Mouse (Mus musculus) spleen, adult 2 months (tissue): ENCODE measurements at regions not wholly inside any gene's neighbourhood (a gene's known extent, or its start where the extent isn't known, plus 50 kb on each side); places are given as distances from the start of the nearest gene placed in this dataset.

Experiments
- DNase-seq, 2 experiments: peaks; one replicate each; pipeline versions ENCODE4 v3.0.0 to v3.0.0-alpha.2; 2012 to 2021; ENCODE audit warnings: low spot score in 2 of 2, low read depth in 1 of 2
- H3K27ac ChIP-seq: fragments of 200-500 bp; 2 replicates; pipeline ENCODE4 v1.5.1; 2012; ENCODE audit warnings: low read length, inconsistent platforms; ENCODE audit not compliant: insufficient read depth
- H3K27me3 ChIP-seq: fragments of 200-500 bp; 2 replicates; pipeline ENCODE4 v1.6.1; 2012; ENCODE audit warnings: mild to moderate bottlenecking, moderate library complexity, low read length, inconsistent platforms; ENCODE audit not compliant: control insufficient read depth, insufficient read depth
- H3K36me3 ChIP-seq: fragments of 200-500 bp; 2 replicates; pipeline ENCODE4 v1.6.1; 2012; ENCODE audit warnings: mild to moderate bottlenecking, low read length, inconsistent platforms; ENCODE audit not compliant: control insufficient read depth, insufficient read depth
- H3K4me1 ChIP-seq: fragments of 200-500 bp; 2 replicates; pipeline ENCODE4 v1.6.1; 2011; ENCODE audit warnings: inconsistent platforms; ENCODE audit not compliant: control insufficient read depth, insufficient read depth, insufficient read length
- H3K4me3 ChIP-seq: fragments of 200-500 bp; 2 replicates; pipeline ENCODE4 v1.5.1; 2011; ENCODE audit warnings: mild to moderate bottlenecking, inconsistent platforms; ENCODE audit not compliant: insufficient read depth, insufficient read length; ENCODE audit errors: extremely low read depth
- CTCF ChIP-seq: fragments of 200-500 bp; IDR thresholded peaks from 2 replicates; pipeline ENCODE4 v1.5.1; 2011; ENCODE audit warnings: mild to moderate bottlenecking, inconsistent platforms; ENCODE audit not compliant: insufficient read depth, insufficient read length, insufficient replicate concordance; ENCODE audit errors: extremely low read depth
- POLR2A ChIP-seq: fragments of 200-500 bp; IDR thresholded peaks from 2 replicates; pipeline ENCODE4 v1.6.1; 2011; ENCODE audit warnings: low read depth, low read length, inconsistent platforms
- whole genome bisulfite sequencing: fragments of 180-500 bp; shearing (Covaris S2); methylation state at CpG from one replicate; pipeline ENCODE4 v1.1.7; 2018; 5-methylcytosine and 5-hydroxymethylcytosine counted together

DNA sequence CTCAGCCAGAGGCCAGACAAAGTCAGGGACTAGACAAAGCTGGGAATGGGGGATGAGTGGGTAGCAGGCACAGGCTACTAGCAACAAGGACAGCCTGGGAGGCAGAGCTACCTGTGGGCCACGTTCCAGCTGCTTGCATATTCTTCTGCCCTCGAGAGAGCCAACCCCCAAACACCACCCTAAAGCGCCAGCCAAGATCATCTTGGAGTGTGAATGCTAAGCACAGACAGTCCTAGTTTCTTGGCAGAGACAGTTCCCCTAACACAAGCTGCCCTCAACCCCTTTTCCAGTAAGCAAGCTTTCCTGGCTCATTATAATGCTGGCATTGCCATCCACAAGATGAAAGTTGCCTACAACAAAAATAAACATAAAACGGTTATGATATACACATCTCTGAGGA is 336.8 kb upstream of the Gm6657 start:
- Histone ChIP-seq H3K4me1 (no peaks in the 10 kb centered on the region), H3K27ac (no peak overlapping the region), H3K27me3 (no peaks in the 10 kb centered on the region), H3K36me3 (no peaks in the 10 kb centered on the region), H3K4me3 (no peak overlapping the region)
- TF ChIP-seq POLR2A = no peak
- no peak for TF ChIP-seq CTCF
- WGBS = 77% methylated on average over 4 of the region's 4 CpGs
- DNase-seq = no peak

DNA sequence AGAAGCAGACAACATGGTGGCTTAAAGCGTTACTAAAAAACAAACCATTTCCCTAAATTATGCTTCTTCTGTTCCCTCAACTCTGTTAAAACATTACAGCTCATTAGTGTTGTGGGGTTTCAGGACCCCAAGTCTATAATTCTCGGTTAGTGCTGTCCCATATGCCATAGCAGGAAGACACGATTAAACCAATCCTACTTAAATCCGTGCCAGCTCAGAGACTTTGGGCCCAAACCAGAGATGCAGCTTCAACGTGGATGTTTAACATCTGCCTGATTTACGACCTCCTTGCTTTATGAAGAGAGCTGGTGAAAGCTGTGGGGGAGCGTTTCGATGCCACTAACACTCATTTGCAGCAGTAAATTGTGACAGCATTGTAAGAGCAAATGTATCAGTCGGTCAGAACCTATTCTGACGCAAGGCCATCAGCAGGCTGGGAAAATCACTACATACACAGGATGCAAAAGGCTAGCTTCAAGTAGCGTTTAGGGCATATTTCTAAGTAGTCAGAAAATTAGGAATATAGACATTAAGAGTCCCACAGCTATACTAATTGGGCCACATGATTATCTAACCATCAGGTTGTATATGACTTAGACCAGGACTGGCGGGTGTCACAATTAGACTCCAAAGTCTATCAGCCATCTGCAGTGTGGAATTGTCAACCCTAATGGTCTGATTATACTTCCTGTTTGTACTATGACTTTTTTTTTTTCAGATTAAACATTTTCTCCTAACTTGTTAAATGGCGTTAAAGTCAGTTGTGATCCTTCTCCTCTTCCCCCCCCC is 333.1 kb upstream of the Gm6657 start:
- 84% methylated on average over 13 of the region's 13 CpGs for WGBS
- Histone ChIP-seq H3K4me3 (no peak overlapping the region), H3K36me3 (no peaks in the 10 kb centered on the region), H3K4me1 (no peaks in the 10 kb centered on the region), H3K27ac (no peak overlapping the region), H3K27me3 (no peaks in the 10 kb centered on the region)
- DNase-seq = no peak
- no peak for TF ChIP-seq POLR2A
- TF ChIP-seq CTCF = no peak

- TF ChIP-seq CTCF (no peak), POLR2A (no peak)
- no peaks in the 10 kb centered on the region for H3K4me1 ChIP-seq
- no peaks in the 10 kb centered on the region for H3K36me3 ChIP-seq
- H3K27me3 ChIP-seq = no peaks in the 10 kb centered on the region
- no peak overlapping the region for H3K4me3 ChIP-seq
- DNase-seq = no peak
- H3K27ac ChIP-seq = no peak overlapping the region
- 89% methylated on average over 4 of the region's 4 CpGs for WGBS
Observed at GRCm38 (mm10) chr12:77867947-77868495, 326.0 kb upstream of the Gm6657 start.

GRCm38 (mm10) chr12:77869296-77869695 is 324.7 kb upstream of the Gm6657 start:
- H3K4me3 ChIP-seq = no peak overlapping the region
- no peaks in the 10 kb centered on the region for H3K4me1 ChIP-seq
- no peak for DNase-seq
- TF ChIP-seq POLR2A = no peak
- no peak for TF ChIP-seq CTCF
- H3K36me3 ChIP-seq = no peaks in the 10 kb centered on the region
- WGBS = 90% methylated on average over 3 of the region's 3 CpGs
- no peaks in the 10 kb centered on the region for H3K27me3 ChIP-seq
- no peak overlapping the region for H3K27ac ChIP-seq

GRCm38 (mm10) chr12:77887335-77887734 is 306.7 kb upstream of the Gm6657 start:
- Histone ChIP-seq H3K27me3 (no peaks in the 10 kb centered on the region), H3K27ac (no peak overlapping the region), H3K4me1 (no peaks in the 10 kb centered on the region), H3K4me3 (no peak overlapping the region), H3K36me3 (no peaks in the 10 kb centered on the region)
- no peak for DNase-seq
- TF ChIP-seq CTCF (no peak), POLR2A (no peak)
- WGBS = 88% methylated on average over 2 of the region's 2 CpGs

GRCm38 (mm10) chr12:77891452-77891851 is 302.6 kb upstream of the Gm6657 start:
- Histone ChIP-seq H3K4me3 (no peak overlapping the region), H3K27me3 (no peaks in the 10 kb centered on the region), H3K4me1 (no peaks in the 10 kb centered on the region), H3K36me3 (no peaks in the 10 kb centered on the region), H3K27ac (no peak overlapping the region)
- 88% methylated on average over 6 of the region's 6 CpGs for WGBS
- TF ChIP-seq POLR2A = no peak
- TF ChIP-seq CTCF = no peak
- no peak for DNase-seq

- no peak overlapping the region for H3K4me3 ChIP-seq
- no peak for DNase-seq
- H3K27me3 ChIP-seq = no peaks in the 10 kb centered on the region
- no peak overlapping the region for H3K27ac ChIP-seq
- no peaks in the 10 kb centered on the region for H3K36me3 ChIP-seq
- no peak for TF ChIP-seq CTCF
- TF ChIP-seq POLR2A = no peak
- no peaks in the 10 kb centered on the region for H3K4me1 ChIP-seq
Observed at GRCm38 (mm10) chr12:77894238-77894637, 299.8 kb upstream of the Gm6657 start.
